Mouse (Mus musculus): ENCODE data around the gene Tanc1. TPM values are rescaled to one million over a fixed set of nuclear protein-coding genes. Genes with fewer than 3 reads are reported as not detected.

Gene Tanc1
- total RNA-seq, 2 experiments from 2014 or later, result 12.5 to 13.1 TPM

- intact Hi-C loops (cut with DNase I), result no loop called here
- no peak for DNase-seq (ENCODE audit: extremely low spot score in 1 of 2, low spot score in 2 of 2)
Measured at GRCm38 (mm10) chr2:59799572-59799971, 187.7 kb downstream of the Tanc1 start.

- intact Hi-C loops (cut with DNase I), result no loop called here
- no peak for DNase-seq (ENCODE audit: extremely low spot score in 1 of 2, low spot score in 2 of 2)
Measured at GRCm38 (mm10) chr2:59800481-59801266, 188.8 kb downstream of the Tanc1 start.

- intact Hi-C loops (cut with DNase I), result no loop called here
- DNase-seq (ENCODE audit: extremely low spot score in 1 of 2, low spot score in 2 of 2), result no peak
Measured at GRCm38 (mm10) chr2:59802722-59803387, 191.0 kb downstream of the Tanc1 start.

- DNase-seq (ENCODE audit: extremely low spot score in 1 of 2, low spot score in 2 of 2), result no peak
Measured at GRCm38 (mm10) chr2:59805595-59805994, 193.8 kb downstream of the Tanc1 start.

GRCm38 (mm10) chr2:59806038-59806437 lies 194.2 kb downstream of the Tanc1 start:
- no peak for DNase-seq (ENCODE audit: extremely low spot score in 1 of 2, low spot score in 2 of 2)
- intact Hi-C loops (cut with DNase I), result no loop called here

More at GRCm38 (mm10) chr2:59805595-59805994, 193.8 kb downstream of the Tanc1 start:
- intact Hi-C loops (cut with DNase I), result no loop called here

- no peak for DNase-seq (ENCODE audit: extremely low spot score in 1 of 2, low spot score in 2 of 2)
- intact Hi-C loops (cut with DNase I), result no loop called here
Measured at GRCm38 (mm10) chr2:59808608-59809007, 196.8 kb downstream of the Tanc1 start.

- intact Hi-C loops (cut with DNase I), result no loop called here
- no peak for DNase-seq (ENCODE audit: extremely low spot score in 1 of 2, low spot score in 2 of 2)
Measured at GRCm38 (mm10) chr2:59810039-59810438, 198.2 kb downstream of the Tanc1 start.

GRCm38 (mm10) chr2:59811247-59811646 lies 199.4 kb downstream of the Tanc1 start:
- DNase-seq (ENCODE audit: extremely low spot score in 1 of 2, low spot score in 2 of 2), result no peak
- intact Hi-C loops (cut with DNase I), result no loop called here

- intact Hi-C loops (cut with DNase I), result no loop called here
- DNase-seq (ENCODE audit: extremely low spot score in 1 of 2, low spot score in 2 of 2), result no peak
Measured at GRCm38 (mm10) chr2:59812641-59813040, 200.8 kb downstream of the Tanc1 start.

GRCm38 (mm10) chr2:59813457-59813856 lies 201.6 kb downstream of the Tanc1 start:
- no peak for DNase-seq (ENCODE audit: extremely low spot score in 1 of 2, low spot score in 2 of 2)
- intact Hi-C loops (cut with DNase I), result no loop called here

GRCm38 (mm10) chr2:59814997-59815396 lies 203.2 kb downstream of the Tanc1 start:
- no peak for DNase-seq (ENCODE audit: extremely low spot score in 1 of 2, low spot score in 2 of 2)
- intact Hi-C loops (cut with DNase I), result no loop called here

GRCm38 (mm10) chr2:59818663-59819062 lies 206.8 kb downstream of the Tanc1 start:
- no peak for DNase-seq (ENCODE audit: extremely low spot score in 1 of 2, low spot score in 2 of 2)
- intact Hi-C loops (cut with DNase I), result no loop called here

- no peak for DNase-seq (ENCODE audit: extremely low spot score in 1 of 2, low spot score in 2 of 2)
- intact Hi-C loops (cut with DNase I), result no loop called here
Measured at GRCm38 (mm10) chr2:59819415-59819814, 207.6 kb downstream of the Tanc1 start.

- intact Hi-C loops (cut with DNase I), result no loop called here
- no peak for DNase-seq (ENCODE audit: extremely low spot score in 1 of 2, low spot score in 2 of 2)
Measured at GRCm38 (mm10) chr2:59820088-59820487, 208.2 kb downstream of the Tanc1 start.

- intact Hi-C loops (cut with DNase I), result no loop called here
Measured at GRCm38 (mm10) chr2:59821044-59821443, 209.2 kb downstream of the Tanc1 start.

GRCm38 (mm10) chr2:59824289-59824688 lies 212.4 kb downstream of the Tanc1 start:
- intact Hi-C loops (cut with DNase I), result no loop called here

More at GRCm38 (mm10) chr2:59821044-59821443, 209.2 kb downstream of the Tanc1 start:
- DNase-seq (ENCODE audit: extremely low spot score in 1 of 2, low spot score in 2 of 2), result no peak

GRCm38 (mm10) chr2:59825380-59825779 lies 213.5 kb downstream of the Tanc1 start:
- DNase-seq (ENCODE audit: extremely low spot score in 1 of 2, low spot score in 2 of 2), result no peak
- intact Hi-C loops (cut with DNase I), result no loop called here

More at GRCm38 (mm10) chr2:59824289-59824688, 212.4 kb downstream of the Tanc1 start:
- DNase-seq (ENCODE audit: extremely low spot score in 1 of 2, low spot score in 2 of 2), result no peak

GRCm38 (mm10) chr2:59828103-59828655 lies 216.3 kb downstream of the Tanc1 start:
- DNase-seq (ENCODE audit: extremely low spot score in 1 of 2, low spot score in 2 of 2), result no peak

GRCm38 (mm10) chr2:59828777-59829508 lies 217.1 kb downstream of the Tanc1 start:
- intact Hi-C loops (cut with DNase I), result no loop called here
- peak in 1 of 2 experiments; percentile 75 for DNase-seq (ENCODE audit: extremely low spot score in 1 of 2, low spot score in 2 of 2)

More at GRCm38 (mm10) chr2:59828103-59828655, 216.3 kb downstream of the Tanc1 start:
- intact Hi-C loops (cut with DNase I), result no loop called here

Data from left cerebral cortex, postnatal 10 days (tissue).